Mouse (Mus musculus) midbrain, embryonic 16.5 days (tissue): ENCODE measurements around the gene Mrpl19. TPM values are rescaled to one million over a fixed set of nuclear protein-coding genes. Genes with fewer than 3 reads are reported as not detected.

Source experiments
- ATAC-seq: fragments of 200-750 bp; cut with Nextera tagmentation; 2 replicates; pipeline ENCODE4 v1.8.0; 2017; ENCODE audit warnings: moderate TSS enrichment
- H3K27ac ChIP-seq: fragments of 300-500 bp; sonication (generic); 2 replicates; pipeline ENCODE4 v1.5.1; 2014; ENCODE audit warnings: mild to moderate bottlenecking, low read length, mixed read lengths
- H3K27me3 ChIP-seq: fragments of 300-500 bp; sonication (generic); 2 replicates; pipeline ENCODE4 v1.6.1; 2014; ENCODE audit warnings: low read depth, low read length, mixed read lengths; ENCODE audit not compliant: control insufficient read depth, insufficient read depth
- H3K36me3 ChIP-seq: fragments of 300-500 bp; sonication (generic); 2 replicates; pipeline ENCODE4 v1.6.1; 2014; ENCODE audit warnings: mild to moderate bottlenecking, low read length, moderate library complexity, mixed read lengths; ENCODE audit not compliant: control insufficient read depth, insufficient read depth
- H3K4me1 ChIP-seq: fragments of 300-500 bp; sonication (generic); 2 replicates; pipeline ENCODE4 v1.6.1; 2014; ENCODE audit warnings: mild to moderate bottlenecking, low read length, mixed read lengths; ENCODE audit not compliant: control insufficient read depth, insufficient read depth
- H3K4me2 ChIP-seq: fragments of 300-500 bp; sonication (generic); 2 replicates; pipeline ENCODE4 v1.6.1; 2014; ENCODE audit warnings: mild to moderate bottlenecking, low read length, mixed read lengths
- H3K4me3 ChIP-seq: fragments of 300-500 bp; sonication (generic); 2 replicates; pipeline ENCODE4 v1.5.1; 2014; ENCODE audit warnings: low read depth, mild to moderate bottlenecking, low read length, moderate library complexity, mixed read lengths
- H3K9ac ChIP-seq: fragments of 300-500 bp; sonication (generic); 2 replicates; pipeline ENCODE4 v1.6.1; 2014; ENCODE audit warnings: low read depth, low read length, mixed read lengths
- H3K9me3 ChIP-seq: fragments of 300-500 bp; sonication (generic); replicated peaks from 2 replicates; pipeline ENCODE4 v1.6.1; 2014; ENCODE audit warnings: mild to moderate bottlenecking, low read length, mixed read lengths; ENCODE audit not compliant: control insufficient read depth, poor library complexity, severe bottlenecking
- WGBS: fragments of 180-500 bp; shearing (Covaris S2); extraction: QIAGEN DNeasy Blood & Tissue Kit; methylation state at CpG from one replicate; pipeline ENCODE4 v1.1.7; 2014; 5-methylcytosine and 5-hydroxymethylcytosine counted together
- polyA plus RNA-seq: library from polyadenylated mRNA; unstranded; fragments of >200 nt; fragmentation: Nextera tagmentation; extraction: Ambion mirVana; gene quantifications from 2 replicates; pipeline ENCODE4 v1.2.1, GENCODE M21; 2015

Mrpl19 gene
- polyA plus RNA-seq, 1 experiment from 2014 or later = 41.7 TPM

DNA sequence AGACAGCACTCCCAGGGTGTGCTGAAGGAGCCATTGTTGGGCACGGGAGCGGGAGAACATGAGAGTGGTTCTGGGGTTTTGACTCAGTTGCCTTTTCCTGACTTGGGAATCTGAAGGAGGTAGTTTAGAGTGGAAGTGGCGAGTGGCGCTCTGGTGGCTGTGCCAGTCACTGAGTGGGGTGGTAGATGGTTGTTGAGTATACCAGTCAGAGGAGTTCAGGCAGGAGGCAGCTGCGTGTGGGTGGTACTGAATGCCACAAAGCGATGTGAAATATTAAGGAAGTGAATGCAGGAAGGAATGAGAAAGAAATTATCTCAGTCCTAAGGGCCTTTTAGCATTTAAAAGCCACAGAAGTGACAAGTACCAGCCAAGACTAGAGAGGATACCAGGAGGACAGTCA, 18.9 kb downstream of the Mrpl19 start:
- Histone ChIP-seq H3K27ac (no peak overlapping the region), H3K9me3 (no peaks in the 10 kb centered on the region), H3K4me3 (no peak overlapping the region), H3K36me3 (peaks cover 34% of the 10 kb centered on the region), H3K4me1 (no peaks in the 10 kb centered on the region), H3K27me3 (no peaks in the 10 kb centered on the region), H3K9ac (no peak overlapping the region), H3K4me2 (no peak overlapping the region)
- 97% methylated on average over 6 of the region's 6 CpGs for whole genome bisulfite sequencing
- ATAC-seq = no peak

DNA sequence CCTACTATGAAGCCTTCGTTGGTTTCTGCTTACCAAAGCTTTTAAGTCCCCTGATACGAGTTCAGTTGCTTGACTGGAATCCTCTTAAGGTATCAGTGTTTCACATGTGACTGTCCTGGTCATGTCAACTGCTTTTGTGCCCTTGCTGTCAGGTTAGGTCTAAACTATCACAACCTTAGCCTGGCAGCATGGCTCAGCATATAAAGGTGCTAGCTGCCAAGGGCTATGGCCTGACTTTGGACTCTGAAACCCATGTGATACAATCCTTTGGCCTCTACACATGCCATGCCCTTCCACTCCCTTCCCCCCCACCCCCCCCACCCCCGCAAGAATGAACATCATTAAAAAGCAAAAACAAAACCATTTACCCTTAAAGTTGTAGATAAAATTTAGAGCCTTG, 21.3 kb downstream of the Mrpl19 start:
- Histone ChIP-seq H3K27ac (no peak overlapping the region), H3K4me1 (no peaks in the 10 kb centered on the region), H3K9ac (no peak overlapping the region), H3K9me3 (no peaks in the 10 kb centered on the region), H3K4me2 (no peak overlapping the region), H3K27me3 (no peaks in the 10 kb centered on the region), H3K4me3 (no peak overlapping the region), H3K36me3 (peaks cover 36% of the 10 kb centered on the region)
- no peak for ATAC-seq
- 86% methylated on average over 3 of the region's 3 CpGs for WGBS

DNA sequence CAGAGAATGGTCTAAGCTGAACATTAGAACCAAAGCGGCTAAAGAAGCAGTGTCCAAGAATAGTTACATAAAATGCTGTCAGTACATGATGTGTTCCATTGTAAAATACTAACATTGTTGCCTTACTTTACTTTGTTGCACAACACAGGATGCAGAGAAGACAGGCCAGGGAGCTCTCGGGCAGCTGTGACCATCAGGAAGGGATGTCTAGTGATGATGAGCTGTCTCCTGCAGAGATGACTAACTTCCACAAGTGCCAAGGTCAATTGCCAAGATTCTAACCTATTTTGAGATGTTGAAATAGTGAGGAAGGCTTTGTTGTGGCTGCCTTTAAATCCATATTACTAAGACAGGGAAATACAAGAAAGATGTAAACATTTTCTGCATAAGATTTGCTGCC, 22.5 kb downstream of the Mrpl19 start:
- ATAC-seq = no peak

DNA sequence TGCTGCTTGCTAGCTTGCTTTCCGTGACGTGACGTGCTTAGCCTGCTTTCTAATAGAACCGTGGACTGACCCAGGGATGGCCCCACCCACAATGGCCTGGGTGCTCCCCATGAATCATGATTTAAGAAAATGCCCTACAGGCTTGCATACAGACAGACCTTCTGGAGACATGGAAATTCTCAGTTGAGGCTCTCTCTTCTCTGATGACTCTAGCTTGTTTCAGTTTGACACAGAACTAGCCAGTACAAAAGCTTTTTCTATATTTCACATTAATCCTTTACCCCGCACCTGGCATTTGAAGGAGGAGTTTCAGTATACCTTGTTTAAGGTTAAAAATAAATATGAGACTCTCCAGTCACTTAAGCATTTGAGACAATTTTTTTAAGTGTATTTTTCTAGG, 24.0 kb downstream of the Mrpl19 start:
- Histone ChIP-seq H3K27ac (no peak overlapping the region), H3K4me1 (no peaks in the 10 kb centered on the region), H3K36me3 (peaks cover 34% of the 10 kb centered on the region), H3K4me2 (no peak overlapping the region), H3K9me3 (no peaks in the 10 kb centered on the region), H3K4me3 (no peak overlapping the region), H3K27me3 (no peaks in the 10 kb centered on the region), H3K9ac (no peak overlapping the region)
- ATAC-seq = no peak
- WGBS = 91% methylated on average over 5 of the region's 5 CpGs

More for the DNA sequence above, 22.5 kb downstream of the Mrpl19 start:
- WGBS = 92% methylated on average over 2 of the region's 2 CpGs
- no peaks in the 10 kb centered on the region for H3K9me3 ChIP-seq
- no peak overlapping the region for H3K27ac ChIP-seq
- H3K4me1 ChIP-seq = no peaks in the 10 kb centered on the region
- H3K36me3 ChIP-seq = peaks cover 34% of the 10 kb centered on the region
- H3K4me2 ChIP-seq = no peak overlapping the region
- no peak overlapping the region for H3K4me3 ChIP-seq
- no peaks in the 10 kb centered on the region for H3K27me3 ChIP-seq
- H3K9ac ChIP-seq = no peak overlapping the region

DNA sequence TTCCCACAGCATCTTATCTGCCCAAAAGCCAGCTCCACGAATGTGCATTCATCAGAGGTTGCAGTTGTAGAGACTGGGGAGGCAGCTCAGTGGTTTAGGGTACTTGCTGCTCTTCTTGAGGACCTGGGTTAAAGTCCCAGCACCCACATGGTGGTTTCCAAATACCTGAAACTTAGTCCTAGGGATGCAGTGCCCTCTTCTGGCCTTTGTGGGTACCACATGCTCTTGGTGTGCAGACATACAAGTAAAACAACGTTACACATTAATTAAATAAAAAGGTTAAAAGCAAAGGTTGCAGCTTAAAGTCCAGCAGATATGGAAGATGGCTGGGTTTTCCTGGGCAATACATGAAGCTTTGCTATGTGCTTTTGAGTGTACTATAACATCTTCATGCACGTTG, 32.5 kb downstream of the Mrpl19 start:
- 96% methylated on average over 3 of the region's 3 CpGs for WGBS
- Histone ChIP-seq H3K4me3 (no peak overlapping the region), H3K9ac (no peak overlapping the region), H3K4me2 (no peak overlapping the region), H3K4me1 (no peaks in the 10 kb centered on the region), H3K9me3 (no peaks in the 10 kb centered on the region; the same call in 1 of the 2 replicates), H3K27me3 (no peaks in the 10 kb centered on the region), H3K36me3 (peaks cover 46% of the 10 kb centered on the region), H3K27ac (no peak overlapping the region)
- ATAC-seq = no peak

DNA sequence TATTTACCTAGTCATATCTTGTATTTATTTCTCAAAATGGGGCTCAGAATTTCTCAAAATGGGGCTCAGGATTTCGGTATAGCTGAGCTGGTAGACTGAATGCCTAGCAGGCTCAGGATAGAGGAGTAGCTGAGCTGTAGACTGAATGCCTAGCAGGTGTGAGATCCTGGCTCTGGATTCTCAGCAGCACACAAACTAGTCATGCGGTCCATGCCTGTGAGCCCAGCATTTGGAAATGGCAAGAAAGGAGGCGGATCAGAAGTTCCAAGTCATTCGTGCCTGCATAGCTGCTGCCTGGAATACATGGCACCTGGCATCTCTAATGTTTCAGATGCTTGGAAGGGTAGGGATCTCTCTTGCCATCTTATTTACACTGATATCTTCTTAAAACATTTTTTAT, 36.4 kb downstream of the Mrpl19 start:
- WGBS = 89% methylated on average over 4 of the region's 4 CpGs
- Histone ChIP-seq H3K4me1 (peaks cover 3% of the 10 kb centered on the region), H3K4me2 (no peak overlapping the region), H3K9me3 (no peaks in the 10 kb centered on the region; the same call in 1 of the 2 replicates), H3K27ac (no peak overlapping the region), H3K27me3 (no peaks in the 10 kb centered on the region), H3K9ac (no peak overlapping the region), H3K36me3 (peaks cover 30% of the 10 kb centered on the region), H3K4me3 (no peak overlapping the region)
- ATAC-seq = no peak

DNA sequence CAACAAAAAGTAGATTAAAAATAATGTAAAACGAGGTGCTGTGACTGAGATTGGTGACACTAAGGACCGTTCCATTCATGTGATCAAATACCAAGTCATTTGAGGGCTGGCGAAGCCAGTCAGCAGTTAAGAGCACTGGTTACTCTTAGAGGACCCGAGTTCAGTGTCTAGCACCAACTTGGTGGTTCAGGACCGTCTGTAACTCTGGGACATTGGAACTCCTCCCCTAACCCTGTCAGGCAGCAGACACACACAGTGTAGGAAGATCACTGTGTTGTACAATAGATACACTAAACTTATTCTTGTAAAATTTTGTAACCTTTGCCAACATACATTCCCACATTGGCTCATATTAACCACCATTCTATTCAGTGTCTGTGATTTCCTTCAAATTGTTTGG, 41.5 kb downstream of the Mrpl19 start:
- Histone ChIP-seq H3K36me3 (no peaks in the 10 kb centered on the region), H3K4me2 (peak overlapping the region; percentile 73), H3K4me1 (peaks cover 7% of the 10 kb centered on the region), H3K27ac (no peak overlapping the region), H3K9ac (peak overlapping the region; percentile 84), H3K9me3 (no peaks in the 10 kb centered on the region), H3K4me3 (peak overlapping the region; percentile 76), H3K27me3 (no peaks in the 10 kb centered on the region)
- WGBS = 11% methylated on average over 5 of the region's 5 CpGs
- ATAC-seq = peak; percentile 46

DNA sequence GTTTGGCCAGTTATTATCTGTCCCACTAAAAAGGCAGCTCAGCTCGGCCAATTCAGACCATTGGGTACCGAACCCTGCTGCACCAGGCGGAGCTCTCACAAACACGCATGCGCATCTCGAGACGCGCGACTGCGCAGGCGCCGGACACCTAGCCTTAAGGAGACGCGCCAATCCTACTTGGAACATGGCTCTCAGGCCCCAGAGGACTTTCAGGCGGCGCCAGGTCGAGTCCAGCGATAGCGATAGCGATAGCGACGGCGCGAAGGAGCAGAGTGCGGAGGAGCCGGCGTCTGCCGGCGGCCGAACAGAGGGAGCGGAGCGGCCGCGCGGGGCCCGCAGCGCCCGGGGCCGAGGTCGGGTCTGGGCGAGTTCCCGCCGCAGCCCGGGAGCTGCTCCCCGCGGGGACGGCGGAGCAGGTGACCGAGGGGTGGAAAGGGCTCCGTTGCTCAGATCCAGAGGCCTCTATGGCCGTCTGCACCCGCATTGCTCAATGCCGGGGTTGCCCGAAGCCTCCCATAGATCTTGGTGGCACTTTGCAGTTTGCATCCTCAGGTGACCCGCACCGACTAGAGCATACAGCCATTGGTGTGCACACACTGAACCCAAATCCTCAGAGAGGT, 42.1 kb downstream of the Mrpl19 start, which contains the start of gene Gcfc2:
Gene Gcfc2, plus strand, starts transcription at position 147 of the 620 bp plus-strand sequence.
- H3K36me3 ChIP-seq = no peaks in the 10 kb centered on the region
- H3K4me2 ChIP-seq = peak within 1 kb of the TSS; percentile 73
- H3K4me3 ChIP-seq = peak within 1 kb of the TSS; percentile 76
- H3K27ac ChIP-seq = peak within 1 kb of the TSS; percentile 60; the same call in 1 of the 2 replicates
- H3K9me3 ChIP-seq = no peaks in the 10 kb centered on the region
- no peaks in the 10 kb centered on the region for H3K27me3 ChIP-seq
- ATAC-seq = peak; percentile 98
- WGBS = under 1% methylated on average over 49 of the region's 56 CpGs
- peak within 1 kb of the TSS; percentile 84 for H3K9ac ChIP-seq
- H3K4me1 ChIP-seq = peaks cover 7% of the 10 kb centered on the region

DNA sequence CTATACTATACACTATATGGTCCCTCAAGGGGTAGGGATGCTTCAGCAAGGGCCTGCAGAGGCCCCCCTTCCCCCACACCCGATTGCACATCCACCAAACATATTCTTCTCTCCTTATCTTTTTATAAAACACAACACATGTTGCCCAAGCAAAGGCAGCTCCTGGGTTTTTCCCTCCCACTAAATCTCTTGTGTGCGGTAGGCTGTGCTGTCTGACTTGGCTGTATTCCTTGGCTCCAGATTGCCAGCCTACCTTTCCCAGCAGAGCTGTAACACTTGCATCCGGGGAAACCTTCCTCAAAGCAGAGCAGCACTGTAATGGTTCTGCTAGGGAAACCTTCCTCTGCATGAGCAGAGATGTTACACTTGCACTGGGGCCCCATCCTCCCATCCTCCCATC, 53.6 kb downstream of the Mrpl19 start:
- no peaks in the 10 kb centered on the region for H3K4me1 ChIP-seq
- H3K9ac ChIP-seq = no peak overlapping the region
- no peaks in the 10 kb centered on the region for H3K36me3 ChIP-seq
- WGBS = 86% methylated on average over 3 of the region's 3 CpGs
- no peak overlapping the region for H3K4me3 ChIP-seq
- no peak overlapping the region for H3K27ac ChIP-seq
- no peaks in the 10 kb centered on the region for H3K27me3 ChIP-seq
- no peak overlapping the region for H3K4me2 ChIP-seq
- no peaks in the 10 kb centered on the region for H3K9me3 ChIP-seq
- no peak for ATAC-seq
